Mouse (Mus musculus): ENCODE measurements around the gene Sh3bp5.
A peak's percentile ranks its signal among the peaks of the same experiment; 100 is the strongest.
"Not testable (repeated sequence)": the region's sequence is repeated elsewhere in the genome, so short reads cannot be mapped to it uniquely, and the experiment has no call there.

The Sh3bp5 gene

DNA sequence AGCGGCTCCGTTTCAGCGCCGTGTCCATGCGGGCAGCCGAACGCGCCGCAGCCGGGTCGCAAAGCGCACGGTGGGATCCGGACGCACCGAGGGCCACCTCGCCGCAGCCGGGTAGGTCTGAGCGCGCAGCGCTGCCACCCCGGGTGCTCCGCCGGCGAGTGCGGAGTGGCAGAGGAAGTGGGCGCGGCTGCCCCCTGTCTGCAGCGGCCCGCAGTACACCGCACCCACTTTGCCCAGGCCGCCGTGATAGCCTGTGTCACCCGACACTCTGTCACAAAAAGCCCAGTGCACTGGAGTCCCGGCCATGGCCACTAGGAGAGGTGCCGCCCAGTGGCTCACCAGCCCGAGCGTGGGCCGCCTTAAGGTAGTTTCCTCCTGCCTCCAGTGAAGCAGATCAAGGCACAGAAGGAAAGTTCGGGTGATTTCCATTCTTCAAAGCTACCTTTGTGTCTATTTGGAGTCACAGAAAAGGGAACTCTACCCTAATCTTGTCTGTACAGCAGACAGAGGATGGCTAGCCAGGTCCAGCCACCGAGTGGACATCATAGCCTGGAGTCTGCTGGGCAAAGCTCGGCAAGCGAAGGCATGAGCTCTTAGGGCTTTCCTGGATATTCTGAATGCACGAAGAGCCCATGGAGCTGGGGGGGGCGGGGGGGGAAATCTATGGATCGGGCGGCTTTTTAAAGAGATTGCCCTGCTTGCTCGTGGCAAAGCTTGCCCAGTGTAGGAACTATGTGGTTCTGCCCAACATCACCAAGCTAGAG is at the start of gene Sh3bp5:
Sh3bp5 (minus strand) TSS at position 149 of the 764 bp plus-strand sequence.
- peak; percentile 95 for DNase-seq

DNA sequence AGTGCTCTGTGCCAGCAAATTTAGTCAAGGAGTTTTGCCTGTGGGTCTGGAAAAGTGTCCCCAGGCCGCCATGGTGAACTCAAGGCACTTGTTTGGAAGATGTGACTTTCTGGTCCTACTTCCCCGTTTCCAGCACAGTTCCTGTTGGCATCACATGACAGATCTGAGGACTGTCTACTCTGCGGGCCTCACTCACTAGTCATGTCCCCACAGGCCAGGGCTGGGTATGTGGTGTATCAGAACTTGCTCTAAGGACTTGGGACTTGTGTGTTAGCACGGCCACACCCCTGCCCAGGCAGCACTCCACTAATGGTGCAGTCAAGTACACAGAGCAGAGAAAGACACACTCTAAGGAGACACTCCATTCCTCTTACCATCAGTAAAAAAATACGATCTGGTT is 46.5 kb upstream of the Sh3bp5 start:
- DNase-seq, result no peak

DNA sequence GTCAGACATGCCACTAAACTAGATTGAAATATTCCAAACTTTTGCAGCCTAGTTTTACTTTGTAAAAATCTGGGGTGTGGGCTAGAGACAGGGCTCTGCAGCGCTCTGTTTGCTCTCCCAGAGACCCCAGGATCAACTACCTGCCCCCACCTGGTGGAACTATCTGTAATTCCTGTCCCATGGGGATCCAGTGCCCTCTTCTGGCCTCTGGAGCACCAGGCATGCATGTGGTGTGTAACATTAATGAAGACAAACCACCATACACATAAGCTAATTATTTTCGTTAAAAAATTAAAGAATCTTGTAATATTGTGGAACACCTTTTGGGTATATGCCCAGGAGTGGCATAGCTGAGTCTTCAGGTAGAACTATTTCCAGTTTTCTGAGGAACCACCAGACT is 37.4 kb upstream of the Sh3bp5 start:
- DNase-seq, result no peak

DNA sequence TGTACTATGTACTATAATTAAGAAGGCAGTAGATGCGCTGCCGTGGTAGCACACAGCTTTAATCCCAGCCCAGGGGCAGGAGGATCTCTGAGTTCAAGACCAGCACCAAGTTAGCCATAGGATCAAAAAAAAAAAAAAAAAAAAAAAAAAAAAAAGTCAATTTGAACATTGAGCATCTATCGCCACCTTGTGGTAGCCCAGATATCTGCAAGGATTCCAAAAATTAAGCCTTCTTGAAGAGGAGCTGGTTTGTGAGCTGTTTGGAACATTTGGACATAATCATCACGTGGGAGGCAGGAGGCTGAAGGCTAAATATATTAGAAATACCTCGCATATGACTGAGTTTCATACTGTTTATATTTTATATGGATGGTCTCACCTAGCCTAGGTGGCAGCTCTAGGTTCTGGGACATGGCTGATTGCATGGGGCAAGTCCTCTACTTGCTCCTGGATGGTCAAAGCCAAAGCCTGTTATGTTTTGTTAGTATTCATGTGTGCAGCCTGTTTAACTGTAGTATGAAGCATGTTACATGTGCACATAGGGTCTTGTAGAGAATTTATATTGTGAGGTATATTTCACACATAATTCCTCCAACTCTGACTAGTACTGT is 36.7 kb upstream of the Sh3bp5 start:
- peak; percentile 65 for DNase-seq

DNA sequence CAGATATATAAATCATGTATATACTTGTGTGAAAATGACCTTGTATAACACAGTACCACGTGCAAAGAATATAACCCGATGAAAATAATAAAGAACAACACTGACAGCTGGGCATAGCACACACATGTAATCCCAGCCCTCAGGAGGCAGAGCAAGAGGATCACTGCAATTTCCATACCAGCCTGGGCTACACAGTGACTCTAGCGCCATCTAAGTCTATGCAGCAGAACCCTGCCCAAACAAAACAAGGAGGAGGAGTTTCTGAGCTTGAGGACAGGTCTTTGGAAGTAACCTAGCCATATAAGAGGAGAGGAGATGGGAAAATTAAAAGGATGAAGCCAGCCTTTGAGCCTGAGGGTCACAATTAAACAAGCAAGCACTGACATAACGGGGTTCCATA is 33.8 kb upstream of the Sh3bp5 start:
- no peak for DNase-seq

DNA sequence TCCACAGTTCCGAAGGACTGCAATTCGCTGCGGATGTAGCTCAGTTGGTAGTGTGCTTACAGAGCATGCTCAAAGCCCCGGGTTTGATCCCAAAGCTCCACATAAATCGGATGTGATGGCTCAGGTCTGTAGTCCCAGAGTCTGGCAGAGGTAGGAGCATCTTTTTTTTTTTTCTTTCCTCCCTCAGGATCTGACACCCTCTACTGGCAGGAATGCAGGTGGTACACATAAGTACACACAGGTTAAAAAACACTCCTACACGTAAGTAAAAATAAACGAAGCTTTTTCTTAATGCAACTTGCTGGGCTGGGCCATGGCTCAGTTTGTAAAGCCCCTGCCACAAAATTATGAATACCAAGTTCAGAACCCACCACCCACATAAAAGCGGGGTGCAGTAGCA is 28.3 kb upstream of the Sh3bp5 start:
- DNase-seq, result no peak

DNA sequence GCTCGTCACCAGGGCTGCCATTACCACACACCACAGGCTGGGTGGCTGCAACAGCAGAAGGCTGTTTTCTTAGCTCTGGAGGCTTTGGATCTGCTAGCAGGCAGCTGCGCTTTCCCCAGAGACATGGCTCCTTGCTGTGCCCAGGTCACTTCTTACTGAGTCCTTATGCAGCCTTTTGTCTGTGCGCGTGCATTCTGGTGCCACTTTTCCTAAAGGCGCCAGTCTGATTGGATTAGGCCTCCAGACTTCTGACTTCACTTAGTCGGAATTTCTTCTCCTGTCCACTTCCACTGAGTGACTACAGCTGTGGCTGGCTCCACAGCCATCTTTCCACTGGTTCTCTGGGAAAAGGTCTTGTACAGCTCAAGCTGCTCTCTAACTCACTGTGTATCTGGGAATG is 27.0 kb upstream of the Sh3bp5 start:
- no peak for DNase-seq

DNA sequence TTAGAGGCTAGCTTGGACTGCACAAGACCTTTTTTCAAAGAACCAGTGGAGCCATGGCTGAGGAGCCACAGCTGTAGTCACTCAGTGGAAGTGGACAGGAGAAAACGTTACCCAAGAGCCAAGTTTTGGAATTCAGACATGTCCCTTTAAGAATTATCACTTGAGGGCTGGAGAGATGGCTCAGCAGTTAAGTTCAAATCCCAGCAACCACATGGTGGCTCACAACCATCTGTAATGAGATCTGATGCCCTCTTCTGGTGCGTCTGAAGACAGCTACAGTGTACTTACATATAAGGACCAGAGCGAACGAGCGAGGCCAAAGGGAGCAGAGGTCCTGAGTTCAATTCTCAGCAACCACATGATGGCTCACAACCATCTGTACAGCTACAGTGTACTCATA is 26.3 kb upstream of the Sh3bp5 start:
- DNase-seq, result not testable (repeated sequence)

DNA sequence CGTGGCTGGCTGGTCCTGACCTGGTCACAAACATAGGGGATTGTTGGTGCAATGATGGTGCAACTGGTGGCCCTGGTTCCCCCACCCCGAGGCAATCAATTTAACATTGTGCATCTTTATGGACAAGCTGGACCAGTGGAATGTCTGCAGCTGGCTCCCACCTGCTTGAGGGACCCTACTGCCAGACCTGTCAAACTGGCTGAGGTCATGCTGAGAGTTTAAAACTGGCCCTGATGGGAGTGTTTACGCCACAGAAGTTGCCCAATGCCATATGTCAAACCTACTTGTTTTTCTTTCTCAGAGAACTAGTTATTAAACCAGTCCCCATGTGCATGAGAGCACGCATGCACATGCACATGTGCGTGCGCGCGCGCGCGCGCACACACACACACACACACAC is 22.1 kb upstream of the Sh3bp5 start:
- no peak for DNase-seq

DNA sequence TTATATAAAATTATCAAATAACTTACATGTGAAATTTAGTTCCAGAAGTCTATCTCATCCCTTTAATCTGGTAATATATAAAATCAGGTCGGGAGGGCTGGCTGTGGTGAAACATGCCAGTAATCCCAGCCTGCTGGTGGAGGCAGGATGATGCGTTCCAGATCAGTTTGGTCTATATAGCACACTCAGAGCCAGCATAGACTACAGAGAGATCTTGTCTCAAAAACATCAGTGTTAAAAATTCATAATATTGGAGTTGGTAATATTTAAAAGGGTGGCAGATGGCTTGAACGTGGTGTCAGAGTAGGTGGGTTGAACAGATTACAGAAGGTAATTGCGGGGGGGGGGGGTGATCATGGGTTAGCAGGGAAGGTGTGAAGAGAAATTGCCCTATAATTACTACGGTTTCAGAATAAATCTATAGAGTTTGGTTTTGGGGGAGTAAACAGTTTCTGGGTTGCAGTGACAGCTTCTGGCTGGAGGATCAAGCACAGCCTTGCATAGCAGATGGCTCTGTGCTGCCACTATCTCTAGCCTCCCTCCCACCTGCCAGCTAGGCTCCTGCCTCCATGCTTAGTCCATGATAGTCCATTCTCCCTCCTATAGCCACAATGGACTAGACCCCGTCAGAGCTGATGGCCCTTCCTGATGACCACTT is 20.3 kb upstream of the Sh3bp5 start:
- DNase-seq, result no peak

DNA sequence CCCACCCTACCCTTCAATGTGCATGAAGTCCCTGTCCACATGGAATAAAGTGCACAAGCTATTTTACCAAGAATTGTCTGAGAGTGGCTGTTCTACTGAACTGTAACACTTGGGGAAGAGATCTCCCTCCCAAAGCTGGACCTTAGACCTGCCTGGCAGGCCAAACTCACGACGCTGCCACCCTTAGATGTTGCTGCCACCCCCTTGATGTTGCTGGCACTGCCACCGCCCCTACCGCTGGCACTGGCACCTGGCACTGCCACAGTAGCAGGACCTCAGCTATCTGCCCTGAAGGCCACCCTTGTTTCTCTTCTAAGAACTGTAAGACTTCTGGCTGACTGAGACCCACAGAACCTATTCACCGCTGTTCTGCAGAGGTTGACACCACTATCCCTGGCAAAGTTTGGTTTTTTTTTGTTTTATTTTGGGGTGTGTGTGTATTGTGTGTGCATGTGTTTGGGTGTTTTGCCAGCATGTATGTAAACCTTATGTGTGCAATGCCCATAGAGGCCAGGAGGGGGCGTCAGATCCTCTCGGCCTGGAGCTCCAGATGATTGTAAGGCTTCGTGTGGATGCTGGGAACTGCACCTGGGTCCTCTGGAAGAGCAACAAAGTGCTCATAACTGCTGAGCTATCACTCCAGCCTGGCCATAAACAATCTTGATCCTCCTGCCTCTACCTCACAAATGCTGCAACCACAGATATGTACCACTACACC is 19.1 kb upstream of the Sh3bp5 start:
- DNase-seq, result no peak

DNA sequence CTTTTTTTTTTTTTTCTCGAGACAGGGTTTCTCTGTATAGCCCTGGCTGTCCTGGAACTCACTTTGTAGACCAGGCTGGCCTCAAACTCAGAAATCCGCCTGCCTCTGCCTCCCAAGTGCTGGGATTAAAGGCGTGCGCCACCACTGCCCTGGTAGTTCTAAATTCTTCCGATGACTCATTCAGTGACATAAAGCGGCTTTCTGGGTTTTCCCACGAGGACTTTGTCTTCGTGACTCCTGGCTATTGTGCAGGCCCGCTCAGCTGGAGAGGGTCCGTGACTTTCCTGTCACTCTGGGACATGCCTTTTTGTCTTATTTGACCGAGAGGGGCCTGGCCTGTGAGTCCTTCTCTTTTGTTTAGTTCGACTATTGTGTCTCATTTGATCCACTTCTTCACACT is 18.1 kb upstream of the Sh3bp5 start:
- DNase-seq, result not testable (repeated sequence)

DNA sequence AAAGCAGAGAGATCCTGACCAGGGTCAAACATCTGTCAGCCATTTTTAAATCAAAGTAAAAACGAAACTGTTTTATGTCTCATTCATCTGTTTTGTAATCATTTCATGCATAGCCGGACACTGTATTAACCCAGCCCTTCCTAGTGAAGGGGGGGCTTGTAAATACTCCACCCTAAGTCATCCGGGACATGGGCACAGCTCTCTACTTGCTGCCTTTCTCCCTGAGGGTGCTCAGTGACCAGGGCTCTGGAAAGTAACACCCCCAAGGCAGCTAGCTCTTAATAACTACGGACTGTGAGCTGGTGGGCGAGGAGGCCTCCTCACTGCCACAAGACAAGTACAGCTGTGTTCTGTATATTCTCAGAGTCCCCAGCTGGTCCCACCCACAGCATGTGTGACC is 13.1 kb upstream of the Sh3bp5 start:
- DNase-seq, result no peak

DNA sequence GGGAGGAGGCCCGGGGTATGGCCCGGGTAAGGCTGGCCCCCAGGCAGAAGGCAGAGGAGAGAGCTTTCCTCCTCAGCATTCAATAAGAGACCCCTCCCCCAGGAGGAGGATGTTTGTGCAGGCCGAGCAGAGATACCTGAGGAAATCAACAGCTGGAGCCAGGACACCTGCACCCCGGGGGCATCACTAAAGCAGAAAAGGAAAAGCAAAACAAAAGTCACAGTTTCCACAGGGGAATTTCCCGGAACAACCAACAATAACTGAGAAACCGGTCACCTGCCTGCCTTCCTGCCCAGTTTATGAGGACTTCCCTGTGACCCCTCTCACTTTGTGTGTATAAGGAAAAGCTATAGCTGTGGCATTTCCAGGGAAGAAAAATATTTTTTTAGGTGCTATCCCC is 7.7 kb upstream of the Sh3bp5 start:
- no peak for DNase-seq

DNA sequence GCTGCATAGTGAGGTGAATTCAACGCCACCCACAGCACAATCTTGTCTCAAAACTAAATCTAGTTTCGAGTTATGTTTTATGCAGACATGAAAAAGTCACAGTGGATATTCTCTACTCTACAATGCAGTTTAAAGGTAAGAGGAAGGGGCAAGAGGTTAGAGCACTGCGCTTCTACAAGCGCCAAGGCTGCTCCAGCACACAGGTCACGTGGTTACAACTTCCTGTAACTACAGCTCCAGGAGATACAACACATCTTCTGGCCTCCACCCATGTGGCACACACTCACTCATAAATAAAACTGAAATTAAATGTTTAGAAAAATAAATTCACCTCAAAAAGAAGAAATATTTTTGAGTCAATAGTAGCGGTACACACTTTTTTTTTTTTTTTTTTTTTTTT is 4.8 kb upstream of the Sh3bp5 start:
- peak; percentile 31 for DNase-seq

DNA sequence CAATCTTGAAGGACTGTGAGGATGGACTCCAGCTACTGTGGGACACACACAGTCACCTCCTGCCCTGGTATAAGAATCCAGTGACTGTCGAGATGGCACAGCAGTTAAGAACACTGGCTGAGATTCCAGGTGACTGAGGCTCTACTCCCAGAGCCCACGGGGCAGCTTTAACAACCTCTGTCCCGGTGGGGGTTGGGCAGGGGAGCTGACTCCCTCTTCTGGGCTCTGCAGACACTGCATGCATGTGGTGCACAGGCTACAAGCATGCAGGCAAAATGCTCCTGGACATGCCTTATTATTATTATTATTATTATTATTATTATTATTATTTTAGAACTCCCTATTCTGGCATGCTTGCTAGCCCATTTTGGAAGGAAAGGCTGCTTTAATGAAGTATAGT is 4.4 kb upstream of the Sh3bp5 start:
- DNase-seq, result no peak

DNA sequence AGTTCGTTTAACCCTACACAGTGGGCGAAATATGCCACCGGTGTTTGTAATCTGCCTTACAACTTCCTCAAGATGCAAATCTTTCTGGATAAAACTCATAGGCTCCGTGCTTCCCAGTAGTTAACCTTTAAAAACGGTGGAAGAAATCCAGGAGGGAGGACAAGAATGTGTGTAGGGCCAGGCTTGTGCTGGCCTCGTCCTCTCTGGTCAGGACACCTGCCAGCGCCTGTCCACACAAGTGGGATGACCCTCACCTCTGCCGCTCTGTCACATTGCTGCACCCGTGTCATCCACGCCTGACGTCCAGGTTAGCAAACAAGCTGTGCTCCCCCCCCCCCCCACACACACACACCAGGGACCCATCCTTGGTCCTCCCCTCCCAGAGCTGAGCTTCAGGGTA is 3.4 kb upstream of the Sh3bp5 start:
- DNase-seq, result no peak

DNA sequence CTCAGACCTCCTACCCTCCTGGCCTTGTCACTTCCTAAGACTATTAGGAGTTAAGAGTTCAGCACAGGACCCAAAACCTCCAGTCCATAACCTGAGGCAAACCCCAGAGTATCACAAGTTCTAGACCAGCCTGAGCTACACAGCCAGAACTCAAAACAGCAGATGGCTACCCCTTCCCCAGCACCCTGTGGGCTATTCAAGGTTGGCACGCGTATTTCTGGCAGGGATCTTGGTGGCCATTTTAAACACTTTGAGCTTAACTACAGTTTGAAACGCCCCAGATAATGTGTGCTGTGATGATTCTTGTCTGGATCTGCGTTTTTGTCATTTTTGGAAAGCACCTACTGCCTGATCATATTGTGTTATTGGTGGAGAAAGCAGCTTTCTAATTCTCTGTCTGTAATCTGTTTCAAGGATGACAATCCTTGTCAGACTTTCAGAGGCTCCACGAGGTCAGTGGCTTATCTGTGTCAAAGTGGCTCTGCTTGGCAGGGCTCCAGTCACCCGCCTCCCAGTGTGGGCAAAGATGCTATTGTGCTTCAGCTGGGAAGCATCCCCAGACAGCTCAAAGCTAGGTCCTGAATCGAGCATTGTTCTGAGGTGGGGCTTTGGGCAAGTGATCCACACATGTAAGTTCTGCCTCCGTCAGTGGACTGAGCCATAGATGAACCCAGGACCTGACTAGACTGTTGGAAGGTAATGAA is 2.1 kb upstream of the Sh3bp5 start:
- no peak for DNase-seq

DNA sequence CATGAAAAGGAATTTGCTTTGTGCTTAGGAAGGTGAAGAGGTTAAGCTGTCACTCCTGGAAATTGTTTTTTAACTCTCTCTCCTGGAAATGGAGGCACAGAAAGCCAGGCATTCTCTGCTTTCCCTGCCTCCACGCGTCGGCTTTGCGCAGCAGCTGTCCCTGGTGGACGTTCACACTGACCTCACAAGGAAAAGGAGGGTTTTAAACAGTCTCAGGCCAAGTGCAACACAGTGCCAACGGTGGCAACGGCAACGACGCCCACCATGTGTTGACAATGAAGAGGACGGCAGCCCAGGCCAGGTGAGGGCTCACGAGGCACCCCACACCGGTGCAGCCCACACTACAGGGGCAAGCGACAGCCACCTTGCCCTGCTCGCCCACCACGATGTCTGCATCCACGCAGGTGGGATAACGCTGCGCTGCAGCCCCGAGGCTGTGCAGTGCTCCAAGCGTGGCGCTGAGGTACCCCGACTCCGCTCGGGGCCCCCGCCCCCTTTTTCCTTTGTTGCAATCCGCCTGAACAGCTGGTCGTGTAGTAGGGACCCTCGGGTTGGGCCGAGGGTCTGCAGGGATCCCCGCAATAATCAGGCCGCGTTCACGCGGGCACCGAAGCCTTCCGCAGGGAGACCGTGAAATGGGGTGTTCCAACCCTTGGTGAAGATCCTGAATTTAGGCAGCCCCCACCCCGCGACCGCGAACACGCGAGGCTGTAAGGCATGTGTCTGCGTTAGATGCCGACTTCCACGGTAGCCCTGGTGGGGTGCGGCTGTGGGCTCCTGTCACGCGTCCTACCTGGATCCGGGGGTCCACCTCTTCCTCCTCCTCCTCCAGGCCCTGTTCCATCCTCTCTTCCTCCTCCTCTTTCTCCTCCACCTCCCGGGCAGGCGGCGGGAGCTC is 611 bp downstream of the Sh3bp5 start:
- DNase-seq, result no peak

DNA sequence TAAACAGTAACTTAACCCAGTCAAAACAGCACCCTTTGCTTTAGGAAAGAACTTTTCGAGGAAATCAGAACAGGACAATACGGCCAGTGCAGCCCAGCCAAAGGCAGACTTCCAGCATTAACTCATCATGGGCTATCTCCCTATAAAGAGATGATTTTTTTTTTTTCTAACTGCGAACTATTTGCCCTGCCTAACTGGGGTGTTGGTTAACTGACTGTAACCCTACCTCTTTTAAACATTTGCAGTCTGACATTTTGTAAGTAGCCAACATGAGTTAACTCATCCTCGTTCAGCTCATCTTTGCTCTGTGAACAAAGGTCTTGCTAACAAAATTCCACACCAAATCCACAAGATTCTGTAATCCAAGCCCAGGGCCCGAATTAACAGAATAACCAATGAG is 1.5 kb downstream of the Sh3bp5 start:
- DNase-seq, result no peak

DNA sequence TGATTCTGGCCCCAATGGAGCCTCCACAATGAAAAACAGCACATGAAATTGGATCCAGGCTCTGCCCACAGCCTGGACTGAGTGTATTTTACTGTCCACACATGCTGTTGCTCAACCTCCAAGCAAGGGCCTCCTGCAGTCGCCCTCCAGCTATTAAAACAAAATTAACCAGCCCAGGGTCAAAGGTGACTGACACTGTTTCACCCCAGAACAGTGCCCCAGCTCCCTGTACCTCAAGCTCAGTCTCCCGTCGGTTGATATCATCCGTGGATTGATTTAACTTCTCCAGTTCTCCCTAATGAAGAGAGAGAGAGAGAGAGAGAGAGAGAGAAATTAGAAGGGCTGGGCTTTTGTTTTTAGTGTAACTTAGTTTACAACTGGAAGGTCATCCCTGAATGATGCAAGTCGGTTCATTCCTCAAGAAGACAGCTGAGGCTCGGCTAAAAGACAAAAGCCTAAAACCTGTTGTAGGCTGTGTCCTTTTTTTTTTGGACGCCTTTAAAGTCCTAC is 2.0 kb downstream of the Sh3bp5 start:
- DNase-seq, result no peak

DNA sequence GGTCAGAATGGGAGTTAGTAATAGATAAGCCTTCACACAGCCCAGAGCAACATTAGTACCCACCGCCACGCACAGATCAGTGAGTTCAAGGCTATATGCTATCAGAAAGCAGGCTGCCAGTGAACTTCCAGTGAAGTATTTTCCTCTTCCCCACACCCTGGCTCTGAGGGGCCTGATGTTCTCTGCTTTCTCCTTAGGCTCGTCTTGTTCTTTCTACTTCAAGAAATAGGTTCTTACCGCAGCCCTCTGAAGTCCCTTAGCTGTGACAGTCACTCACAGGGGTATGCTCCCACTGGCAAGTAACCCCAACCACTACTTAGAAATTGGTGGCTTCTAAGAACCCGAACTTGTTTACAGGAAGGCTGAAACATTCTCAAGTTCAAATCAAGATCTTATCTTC is 2.8 kb downstream of the Sh3bp5 start:
- no peak for DNase-seq

All from thymus, postnatal 25 days (tissue).